Mouse (Mus musculus) adrenal gland, adult 18-20 months (tissue): ENCODE data around the gene Vps51. TPM values are rescaled to one million over a fixed set of nuclear protein-coding genes. Genes with fewer than 3 reads are reported as not detected.

Source experiments
- DNase-seq, 2 experiments: peaks; one replicate each; pipeline ENCODE4 v3.0.0; 2021 to 2022; ENCODE audit warnings: low spot score in 2 of 2
- total RNA-seq, 2 experiments: library from RNA; stranded (reverse); gene quantifications; 1 replicate in 1 of 2; 2 replicates in 1 of 2; pipeline ENCODE4 v1.2.3; 2021

Vps51 gene
- total RNA-seq, 2 experiments from 2014 or later = 51.6 to 58.8 TPM

DNA sequence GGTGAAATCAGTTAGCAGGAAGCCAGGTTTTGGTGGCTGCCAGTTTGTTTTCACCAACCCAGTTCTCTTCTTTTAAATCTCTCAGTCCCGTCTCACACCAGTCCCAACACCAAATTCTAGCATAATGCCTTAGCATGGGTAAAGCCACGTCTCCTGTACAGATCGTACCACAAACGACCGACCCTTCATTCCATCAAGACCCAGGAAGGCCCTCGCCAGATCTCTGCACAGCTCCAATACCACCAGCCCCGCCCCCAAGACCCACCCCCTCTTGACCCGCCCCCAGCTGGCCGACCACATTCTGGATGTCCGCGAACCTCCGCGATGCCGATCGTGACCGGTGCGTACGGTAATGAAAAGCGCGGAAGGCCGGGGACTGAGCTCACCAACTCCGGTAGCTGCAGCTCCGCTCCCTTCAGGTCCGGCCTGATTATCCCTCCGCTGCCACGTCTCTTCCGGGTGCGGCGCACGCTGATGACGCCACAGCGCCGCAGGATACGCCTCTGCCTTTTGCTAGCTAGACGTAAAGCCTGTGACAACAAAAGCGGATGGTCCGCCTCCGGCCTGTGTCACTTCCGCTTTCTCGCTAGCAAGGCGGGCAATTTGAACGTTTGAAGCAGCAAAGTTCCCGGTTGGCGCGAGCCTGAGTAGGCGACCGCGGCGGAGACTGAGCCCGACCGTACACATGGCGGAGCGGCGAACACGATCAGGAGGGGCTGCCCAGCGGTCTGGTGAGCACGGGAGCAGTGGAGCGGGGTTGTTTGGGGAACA is 7.6 kb upstream of the Vps51 start, which contains the start of the genes Zfpl1 and Cdca5:
Gene Zfpl1 (minus strand): TSS at position 479 of the 771 bp plus-strand sequence.
Gene Cdca5 (plus strand): TSS at position 506 of the 771 bp plus-strand sequence.
- peak; percentile 91 to 95 for DNase-seq

DNA sequence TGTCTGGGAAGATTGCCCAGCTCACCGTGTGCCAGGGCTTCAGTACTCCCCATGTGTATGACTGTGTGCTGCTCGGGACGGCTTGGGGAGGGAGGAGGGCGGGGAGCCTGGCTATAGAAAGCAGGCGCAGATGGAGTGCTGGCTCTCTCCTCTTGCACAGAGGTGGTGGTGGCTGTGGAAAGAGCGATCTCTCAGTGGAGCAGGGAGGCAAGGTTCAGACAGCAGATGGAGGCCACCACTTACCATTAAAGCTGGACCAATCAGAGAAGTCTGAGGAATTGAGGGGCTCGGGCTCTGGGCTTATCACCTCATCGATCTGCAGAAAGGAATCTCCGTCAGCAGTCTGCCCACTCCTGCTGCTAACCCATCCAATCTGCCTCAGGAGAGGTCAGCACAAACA is 5.1 kb upstream of the Vps51 start, which contains the start of gene Gm28374:
Gene Gm28374 (minus strand): TSS at position 101 of the 400 bp plus-strand sequence.
- DNase-seq = no peak

DNA sequence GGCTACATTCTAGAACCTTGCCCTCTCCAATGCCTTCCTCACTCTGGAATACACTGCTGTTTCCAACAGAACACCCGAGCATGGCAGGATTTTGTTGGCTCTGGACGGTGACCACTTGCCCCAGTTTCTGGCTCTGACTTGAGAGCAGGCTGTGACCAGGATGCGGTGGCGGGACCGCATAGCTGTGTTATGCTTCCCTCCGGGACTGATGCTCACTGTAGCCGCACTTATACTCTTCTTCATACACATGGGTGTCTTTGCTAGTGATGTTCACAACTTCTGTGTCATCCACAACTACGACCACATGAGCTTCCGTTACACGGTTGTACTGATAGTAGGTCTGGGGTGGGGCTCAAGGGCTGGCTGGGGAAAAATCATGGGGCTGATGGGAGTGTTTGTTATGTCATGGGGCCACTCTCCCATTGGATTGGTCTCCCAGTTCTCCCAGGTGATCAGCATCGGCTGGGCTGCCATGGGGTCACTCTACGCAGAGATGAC is 3.0 kb upstream of the Vps51 start, which contains the start of gene Tmem262:
Gene Tmem262 (plus strand): TSS at position 51 of the 498 bp plus-strand sequence.
- DNase-seq = no peak

DNA sequence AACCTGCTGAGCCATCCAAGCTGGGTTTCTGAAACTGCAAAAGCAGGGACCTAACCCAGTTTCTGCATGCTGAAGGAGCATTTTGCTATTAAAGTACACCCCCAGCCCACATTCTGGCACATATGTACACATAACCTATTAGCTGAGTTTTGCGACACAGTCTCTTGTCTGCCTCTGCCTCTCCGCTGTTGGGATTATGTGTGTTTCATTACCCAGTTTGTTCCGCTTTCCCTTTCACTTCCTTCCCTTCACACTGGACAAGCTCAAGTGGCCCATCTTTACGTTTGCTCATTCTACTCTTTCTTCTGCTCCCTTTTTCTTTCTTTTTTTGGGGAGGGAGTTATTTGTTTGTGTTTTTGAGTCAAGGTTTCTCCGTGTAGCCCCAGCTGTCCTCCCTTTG is 3.1 kb downstream of the Vps51 start:
- peak in 1 of 2 experiments; percentile 9 for DNase-seq

DNA sequence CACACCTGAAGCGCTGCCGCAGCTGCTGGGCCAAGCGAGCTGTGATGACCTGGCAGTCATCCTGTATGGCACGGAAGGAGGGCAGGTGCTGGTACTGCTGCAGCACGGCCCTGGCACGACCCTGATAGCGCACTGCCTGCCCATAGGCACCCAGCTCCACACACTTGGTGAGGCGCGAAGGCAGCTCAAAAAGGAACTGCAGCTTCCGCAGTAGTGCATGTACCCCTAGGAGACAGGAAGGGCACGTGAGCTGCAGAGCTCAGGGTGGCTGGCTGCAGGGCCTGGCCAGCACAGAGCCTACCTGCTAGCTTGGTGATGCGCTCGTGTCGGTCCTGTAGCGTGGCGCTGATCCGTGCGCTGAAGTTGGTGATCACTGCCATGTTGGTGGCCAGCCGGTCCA is 5.8 kb downstream of the Vps51 start:
- no peak for DNase-seq

DNA sequence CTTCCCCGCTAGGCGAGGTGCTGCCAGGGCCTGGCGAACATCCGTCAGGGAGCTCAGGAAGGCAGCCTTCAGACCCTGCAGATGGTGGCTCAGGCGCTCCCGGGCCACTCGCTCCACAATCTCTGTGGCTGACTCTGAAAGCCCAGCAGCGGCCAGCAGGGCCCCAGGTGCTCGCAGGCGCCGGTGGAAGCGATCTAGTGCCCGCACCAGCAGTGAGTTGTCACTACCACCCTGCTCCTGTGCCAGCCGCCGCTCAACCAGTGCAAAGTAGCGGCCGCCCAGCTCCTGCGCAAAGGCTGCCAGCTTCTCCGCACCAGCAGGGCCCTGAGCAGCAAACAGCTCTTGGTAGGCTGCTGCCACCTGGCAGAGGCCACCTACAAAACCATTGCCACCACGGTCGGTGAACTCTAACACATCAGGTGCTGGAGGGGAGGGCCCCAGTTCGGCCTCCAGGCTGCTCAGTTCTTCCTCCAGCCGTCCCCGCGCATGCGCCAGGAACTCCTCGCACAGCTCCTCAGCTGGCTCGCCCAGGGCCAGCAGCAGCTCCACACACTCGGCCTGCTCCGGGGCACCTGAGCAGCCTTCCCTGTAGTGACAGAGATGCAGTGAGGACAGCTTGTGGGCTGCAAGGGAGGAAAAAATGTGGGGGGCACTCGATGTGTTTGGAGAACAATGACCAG is 6.3 kb downstream of the Vps51 start:
- DNase-seq = no peak

DNA sequence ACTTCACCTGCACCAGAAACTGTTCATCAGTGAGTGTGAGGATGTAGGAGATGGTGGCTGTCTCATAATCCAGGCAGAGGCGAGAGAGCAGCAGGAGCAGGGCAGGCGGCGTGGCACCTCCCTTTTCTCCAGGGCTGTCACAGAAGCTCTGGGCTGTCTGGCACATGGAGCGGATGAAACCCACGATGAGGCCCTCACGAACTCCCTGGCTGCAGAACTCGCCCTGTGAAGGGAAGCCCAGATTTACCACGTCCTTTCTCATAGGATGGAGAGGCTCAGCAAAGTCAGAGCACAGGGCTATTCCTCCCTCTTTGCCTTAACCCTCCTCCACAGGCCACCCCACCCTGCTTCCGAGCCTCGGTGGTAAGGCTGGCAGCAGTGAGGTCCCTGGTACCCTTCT is 7.2 kb downstream of the Vps51 start:
- no peak for DNase-seq

DNA sequence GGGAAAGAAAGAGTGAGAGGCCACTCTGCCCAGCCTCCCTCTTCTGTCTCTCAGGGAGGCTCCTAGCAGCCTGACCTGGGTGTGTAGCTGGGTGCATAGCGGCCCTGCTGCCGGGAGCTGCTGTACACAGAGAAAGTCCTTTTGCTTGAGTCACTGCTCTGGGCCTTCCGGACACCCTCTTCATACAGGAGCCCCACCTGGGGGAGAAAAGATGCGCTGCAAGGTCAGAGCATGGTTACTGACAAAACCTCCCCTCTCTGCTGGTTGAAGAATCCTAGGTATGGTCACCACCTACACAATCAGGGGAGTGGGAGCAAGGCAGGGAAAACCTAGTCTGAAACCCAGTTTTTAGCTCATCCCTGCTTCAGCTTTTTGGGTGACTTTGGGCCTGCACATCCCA is 8.1 kb downstream of the Vps51 start:
- no peak for DNase-seq

DNA sequence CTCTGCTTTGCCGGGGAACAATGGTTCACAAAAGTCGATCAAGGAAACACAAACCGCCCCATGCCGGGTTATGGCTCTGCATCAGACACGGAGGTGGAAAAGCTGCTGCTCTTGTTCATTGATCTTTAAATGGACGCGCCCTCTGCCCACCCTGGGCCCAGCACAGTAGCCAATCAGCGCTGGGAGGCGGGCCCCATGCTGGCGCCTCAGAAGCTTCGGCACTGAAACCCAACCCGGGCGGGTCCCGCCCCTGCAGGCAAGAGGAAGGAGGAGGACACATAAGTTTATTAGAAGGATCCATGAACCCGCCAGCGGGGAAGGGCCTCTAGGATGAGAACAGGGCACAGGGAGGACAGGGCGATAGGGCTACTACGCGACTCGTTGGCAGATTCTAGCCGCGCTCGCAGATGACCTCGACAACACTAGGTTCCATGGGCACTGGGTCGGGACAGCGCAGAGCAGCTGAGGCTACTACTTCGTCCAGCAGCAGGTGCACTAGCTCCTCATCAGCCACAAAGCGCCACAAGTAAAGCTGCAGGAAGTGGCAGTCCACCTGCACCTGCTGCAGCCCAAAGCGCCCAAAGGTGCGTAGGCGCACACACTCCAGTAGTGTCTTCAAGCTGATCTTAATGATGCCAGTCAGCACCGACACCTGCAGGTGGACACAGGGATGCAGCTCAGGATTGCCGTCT is 9.2 kb downstream of the Vps51 start, which contains the start of gene Tm7sf2:
Gene Tm7sf2 (minus strand): TSS at position 650 of the 692 bp plus-strand sequence.
- peak; percentile 84 to 85 for DNase-seq

DNA sequence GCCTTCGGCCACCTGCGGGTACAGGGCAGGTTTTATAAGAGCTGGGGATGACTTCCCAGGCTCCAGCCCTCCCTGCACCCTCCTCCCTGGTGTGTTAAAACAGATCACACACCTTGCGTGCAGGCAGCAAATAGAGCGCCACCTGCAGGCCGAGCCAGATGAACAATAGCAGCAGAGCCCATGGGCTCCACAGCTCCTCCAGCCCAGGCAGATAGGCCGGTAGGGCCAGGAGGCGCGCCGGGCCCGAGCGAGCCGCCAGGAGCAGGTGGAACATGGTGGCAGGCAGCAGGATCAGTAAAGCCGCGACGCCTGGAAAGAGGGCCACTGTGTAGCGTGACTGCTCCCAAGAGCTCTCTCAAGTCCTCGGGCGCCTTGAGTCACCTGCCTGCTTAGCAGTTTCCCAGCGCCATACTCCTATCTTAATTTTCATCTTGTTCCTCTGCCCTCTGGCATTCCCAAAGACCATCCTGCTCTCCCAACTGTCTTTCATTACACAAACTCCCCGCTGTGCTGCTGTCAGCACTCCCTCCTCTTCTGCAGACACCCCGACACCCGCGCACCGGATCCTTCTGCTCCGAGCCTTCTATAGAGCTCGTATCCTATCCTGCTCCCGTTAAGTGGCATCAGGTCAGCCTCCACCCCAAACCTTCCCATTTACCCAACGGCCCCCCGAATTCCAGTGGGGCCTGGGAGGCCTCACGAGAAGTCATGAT is 9.9 kb downstream of the Vps51 start:
- DNase-seq = peak; percentile 75 to 82

DNA sequence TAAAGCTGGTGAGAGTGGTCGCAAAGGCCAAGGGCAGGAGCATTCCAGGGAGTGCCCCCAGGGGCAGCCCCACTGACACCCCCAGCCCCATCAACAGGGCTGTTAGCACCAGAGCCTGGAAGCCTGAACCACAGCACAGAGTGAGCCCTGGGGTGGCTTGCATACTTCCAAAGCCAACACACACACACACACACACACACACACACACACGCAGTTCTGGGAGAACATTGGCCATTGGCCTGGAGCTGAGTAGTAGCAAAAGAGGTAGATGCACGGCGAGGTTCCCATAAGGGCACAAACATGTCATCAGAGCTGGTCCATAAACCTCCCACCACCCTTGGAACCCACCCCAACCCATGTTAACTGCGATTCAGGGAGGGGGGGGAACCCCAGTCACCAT is 10.5 kb downstream of the Vps51 start:
- no peak for DNase-seq

DNA sequence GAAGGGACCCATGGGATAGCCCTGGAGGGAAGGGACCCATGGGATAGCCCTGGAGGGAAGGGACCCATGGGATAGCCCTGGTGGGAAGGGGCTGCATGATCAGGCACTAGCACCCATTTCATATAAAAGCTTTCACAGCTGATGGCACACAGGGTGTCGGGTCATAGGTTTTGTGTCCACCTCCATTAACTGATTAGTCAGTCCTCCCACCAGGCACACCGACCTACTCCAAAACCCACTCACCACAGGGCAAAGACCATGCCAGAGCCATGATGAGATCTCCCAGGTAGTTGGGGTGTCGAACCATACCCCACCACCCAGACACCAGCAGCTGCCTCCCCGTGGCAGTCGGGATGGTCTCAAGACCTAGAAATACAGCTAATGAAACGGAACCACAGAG is 13.9 kb downstream of the Vps51 start:
- no peak for DNase-seq

DNA sequence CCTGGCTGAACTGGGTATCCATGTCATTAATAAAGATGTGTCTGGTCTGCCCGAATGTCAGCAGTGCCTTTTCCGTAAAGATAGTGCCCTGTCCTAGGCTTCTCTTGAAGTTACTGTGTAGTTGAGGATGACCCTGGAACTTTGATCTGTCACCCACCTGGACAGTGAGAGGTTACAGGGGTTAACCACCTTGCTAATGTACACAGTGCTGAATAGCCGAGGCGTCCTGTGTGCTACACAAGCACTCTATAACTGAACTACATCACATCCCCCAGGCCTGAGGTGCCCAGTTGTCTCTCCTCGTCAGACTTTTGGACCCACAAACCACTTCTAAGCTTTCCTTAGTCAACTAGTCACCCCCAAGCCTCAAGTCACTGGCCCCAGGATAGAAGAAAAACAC is 14.6 kb downstream of the Vps51 start:
- DNase-seq = no peak

DNA sequence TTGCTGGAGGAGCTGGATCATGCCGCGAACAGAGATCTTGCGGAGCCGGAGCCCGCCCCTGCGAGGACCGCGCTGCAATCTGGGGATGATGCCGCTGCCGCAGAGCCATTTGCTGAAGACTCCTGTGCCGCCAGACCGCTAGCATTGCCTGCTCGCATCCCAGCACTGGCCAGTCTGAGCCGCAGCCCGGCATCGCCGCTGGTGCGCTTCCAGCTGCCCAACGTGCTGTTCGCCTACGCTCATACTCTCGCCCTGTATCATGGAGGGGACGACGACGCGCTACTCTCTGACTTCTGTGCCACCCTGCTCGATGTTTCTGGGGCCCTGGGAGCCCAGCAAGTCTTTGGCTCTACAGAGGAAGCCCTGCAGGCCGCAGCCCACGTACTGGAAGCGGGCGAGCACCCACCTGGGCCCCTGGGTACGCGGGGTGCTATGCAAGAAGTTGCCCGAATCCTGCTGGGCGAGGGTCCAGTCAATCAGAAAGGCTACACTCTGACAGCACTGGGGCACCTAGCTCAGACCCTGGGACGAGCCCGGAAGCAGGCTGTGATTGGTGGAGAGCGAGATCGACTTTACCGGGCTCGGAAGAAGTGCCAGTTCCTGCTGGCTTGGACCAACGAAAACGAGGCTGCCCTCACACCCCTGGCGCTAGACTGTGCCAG is 15.3 kb downstream of the Vps51 start:
- DNase-seq = no peak

DNA sequence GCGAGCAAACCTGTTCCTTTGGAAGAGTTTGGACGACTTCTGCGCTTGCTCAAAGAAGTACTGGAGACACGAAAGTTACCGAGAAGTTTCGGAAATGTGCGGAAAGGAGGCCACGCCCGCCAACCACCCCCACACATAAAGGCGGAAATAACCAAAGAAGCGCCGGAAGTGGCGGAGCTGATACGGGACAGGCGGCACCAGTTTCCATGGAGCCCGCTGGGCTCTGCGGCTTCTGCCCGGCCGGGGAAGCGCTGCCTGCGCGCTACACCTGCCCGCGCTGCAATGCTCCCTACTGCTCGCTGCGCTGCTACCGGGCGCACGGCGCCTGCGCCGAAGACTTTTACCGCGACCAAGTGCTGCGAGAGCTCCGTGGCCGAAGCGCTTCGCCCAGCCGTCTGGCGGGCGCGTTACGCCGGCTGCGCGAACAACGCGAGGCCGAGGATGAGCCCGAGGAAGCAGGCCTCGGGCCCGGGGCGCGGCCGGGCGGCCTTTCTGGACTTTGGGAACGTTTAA is 16.0 kb downstream of the Vps51 start, which contains the start of gene Znhit2:
Gene Znhit2 (plus strand): TSS at position 172 of the 513 bp plus-strand sequence.
- peak; percentile 86 to 87 for DNase-seq

DNA sequence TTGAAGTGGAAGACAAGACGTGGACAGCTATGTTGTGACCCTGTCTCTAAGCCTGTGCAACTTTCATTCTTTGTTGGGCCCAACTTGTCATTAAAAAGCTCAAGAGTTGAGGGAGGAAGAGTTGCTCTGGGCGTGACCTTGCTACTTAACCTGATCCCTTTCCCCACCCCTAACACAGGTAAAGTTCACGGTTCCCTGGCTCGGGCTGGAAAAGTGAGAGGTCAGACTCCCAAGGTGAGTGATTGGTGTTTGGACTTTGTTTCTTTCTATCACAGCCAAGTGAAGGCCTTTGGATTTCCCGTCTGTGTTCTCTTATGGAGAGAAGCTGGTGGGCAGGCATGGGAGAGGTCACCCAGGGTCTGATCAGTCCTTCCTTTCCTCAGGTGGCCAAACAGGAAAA is 18.1 kb downstream of the Vps51 start:
- DNase-seq = peak in 1 of 2 experiments; percentile 18

DNA sequence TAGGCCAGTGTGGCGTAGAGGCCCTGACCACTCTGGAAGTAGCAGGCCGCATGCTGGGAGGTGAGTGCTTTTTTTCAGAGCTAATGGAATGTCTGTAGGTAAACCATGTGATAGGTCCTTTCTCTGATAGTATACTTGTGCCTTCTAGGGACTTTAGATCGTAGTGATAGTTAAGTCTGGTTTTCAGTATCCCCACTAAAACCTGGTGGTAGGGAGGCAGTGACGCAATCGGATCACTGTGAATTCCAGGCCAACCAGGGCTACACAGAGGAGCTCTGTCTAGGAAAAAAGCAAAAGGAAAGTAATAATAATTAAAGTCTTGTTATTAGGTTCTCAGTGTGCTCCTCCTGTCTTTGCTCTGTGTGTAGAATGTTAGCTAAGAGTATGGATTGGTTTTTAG is 18.5 kb downstream of the Vps51 start:
- DNase-seq = peak in 1 of 2 experiments; percentile 15

DNA sequence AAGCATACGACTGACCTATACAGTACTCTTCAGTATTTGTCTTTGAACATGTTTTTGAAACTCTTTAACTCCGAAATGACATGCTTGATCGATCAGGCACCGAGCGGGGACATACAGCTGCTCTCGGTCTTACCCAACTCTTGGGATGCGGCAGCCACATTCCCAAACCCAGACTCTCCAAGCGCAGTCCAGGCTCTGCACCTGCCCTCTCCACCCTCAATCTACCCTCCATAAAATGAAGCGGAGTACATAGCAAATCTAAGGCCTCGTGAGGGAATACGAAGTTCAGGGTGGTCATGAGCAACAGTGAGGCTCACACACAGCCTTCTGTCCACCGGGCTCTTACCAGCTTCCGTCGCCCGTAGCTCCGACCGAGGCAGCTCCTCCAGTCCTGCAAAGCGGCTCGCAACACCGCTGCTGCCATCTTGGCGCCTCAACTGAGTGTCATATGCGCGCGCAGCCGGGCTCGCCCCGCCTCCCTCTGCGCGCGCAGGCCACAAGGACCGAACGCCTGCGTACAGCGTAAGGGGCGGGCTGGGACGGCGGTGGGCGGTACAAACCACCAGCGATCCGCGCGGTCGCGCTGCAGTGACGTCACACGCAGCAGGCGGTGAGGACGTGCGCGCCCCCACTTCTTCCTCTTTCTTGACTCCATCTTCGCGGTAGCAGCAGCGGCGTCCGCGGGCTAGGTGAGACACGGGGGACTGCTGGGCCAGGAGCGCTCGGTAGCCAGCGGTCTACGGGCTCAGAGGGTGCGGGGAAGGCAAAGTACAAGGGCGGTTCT is 19.5 kb downstream of the Vps51 start, which contains the start of the genes Mrpl49 and Fau:
Gene Mrpl49 (minus strand): TSS at position 473 of the 784 bp plus-strand sequence.
Gene Fau (plus strand): TSS at position 532 of the 784 bp plus-strand sequence.
- DNase-seq = peak; percentile 98 to 99

DNA sequence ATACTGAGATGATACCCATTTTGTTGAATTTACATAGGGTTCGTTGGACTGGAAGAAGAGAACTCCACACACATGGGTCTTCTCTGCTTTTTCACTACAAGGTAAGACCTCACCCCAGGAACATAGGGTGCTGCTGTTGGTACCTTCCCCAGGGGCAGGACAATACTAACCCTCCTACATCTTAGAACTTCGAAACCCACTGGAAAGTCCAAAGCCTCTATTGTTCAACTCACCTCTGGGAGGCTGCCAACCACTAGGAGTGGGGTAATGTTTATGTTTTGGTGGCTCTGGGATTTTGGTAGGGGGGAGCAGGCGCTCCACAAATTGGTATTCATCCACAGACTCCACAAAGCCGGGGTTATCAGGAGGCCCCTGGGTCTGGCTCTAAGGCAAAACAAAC is 20.3 kb downstream of the Vps51 start:
- DNase-seq = peak in 1 of 2 experiments; percentile 17
